Mouse (Mus musculus): ENCODE results near the gene Clrn3.
"Not testable (repeated sequence)": the region's sequence is repeated elsewhere in the genome, so short reads cannot be mapped to it uniquely, and the experiment has no call there.

DNA sequence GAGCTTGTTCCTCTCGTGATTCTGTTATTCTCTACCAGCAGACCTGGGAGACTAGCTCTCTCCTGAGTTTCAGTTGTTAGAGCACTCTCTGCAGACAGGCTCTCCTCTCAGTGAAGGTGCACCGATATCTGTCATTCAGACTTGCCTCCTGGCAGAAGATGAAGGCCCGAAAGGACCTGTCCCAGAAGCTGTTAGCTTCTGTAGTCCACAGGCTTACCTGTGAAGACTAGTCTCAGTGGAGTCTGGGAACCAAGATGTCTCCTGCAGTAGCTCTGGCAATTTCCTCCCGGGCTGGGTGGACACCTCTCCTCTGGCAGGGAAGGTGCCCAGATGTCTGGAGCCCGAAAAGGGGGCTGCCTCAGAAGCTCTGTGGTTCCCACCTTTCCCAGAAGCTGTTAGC is 21.9 kb downstream of the Clrn3 start:
- not testable (repeated sequence) for TF ChIP-seq CTCF (IDR thresholded peaks at IDR 0.05; ENCODE audit: borderline replicate concordance, insufficient read depth, low read depth, low read length); POLR2A (IDR thresholded peaks at IDR 0.05; ENCODE audit: borderline replicate concordance, insufficient read depth, low read length)

Measured in cerebellum, adult 2 months (tissue).